Mouse (Mus musculus) lung, postnatal 0 days (tissue): ENCODE results near the gene Zmynd8. TPM values are rescaled to one million over a fixed set of nuclear protein-coding genes. Genes with fewer than 3 reads are reported as not detected.

Experiments
- ATAC-seq: fragments of 200-750 bp; cut with Nextera tagmentation; 2 replicates; pipeline ENCODE4 v1.8.0; 2017; ENCODE audit warnings: moderate library complexity
- DNase-seq: peaks from one replicate; pipeline ENCODE4 v3.0.0-alpha.2; 2016; ENCODE audit warnings: low spot score
- H3K27ac ChIP-seq: fragments of 300-500 bp; sonication (generic); 2 replicates; pipeline ENCODE4 v1.5.1; 2014; ENCODE audit warnings: antibody characterized with exemption, mild to moderate bottlenecking, low read length, mixed read lengths
- H3K27me3 ChIP-seq: fragments of 300-500 bp; sonication (generic); replicated peaks from 2 replicates; pipeline ENCODE4 v1.6.1; 2014; ENCODE audit warnings: low read length, mixed read lengths; ENCODE audit not compliant: insufficient read depth
- H3K36me3 ChIP-seq: fragments of 300-500 bp; sonication (generic); 2 replicates; pipeline ENCODE4 v1.6.1; 2014; ENCODE audit warnings: low read length, mixed read lengths; ENCODE audit not compliant: insufficient read depth
- H3K4me1 ChIP-seq: fragments of 300-500 bp; sonication (generic); 2 replicates; pipeline ENCODE4 v1.6.1; 2014; ENCODE audit warnings: antibody characterized with exemption, low read depth, low read length, mixed read lengths; ENCODE audit not compliant: insufficient read depth
- H3K4me2 ChIP-seq: fragments of 300-500 bp; sonication (generic); replicated peaks from 2 replicates; pipeline ENCODE4 v1.6.1; 2014; ENCODE audit warnings: low read depth, mild to moderate bottlenecking, low read length, moderate library complexity, mixed read lengths
- H3K4me3 ChIP-seq: fragments of 300-500 bp; sonication (generic); 2 replicates; pipeline ENCODE4 v1.5.1; 2014; ENCODE audit warnings: low read depth, low read length
- H3K9ac ChIP-seq: fragments of 300-500 bp; sonication (generic); replicated peaks from 2 replicates; pipeline ENCODE4 v1.6.1; 2014; ENCODE audit warnings: low read depth, mild to moderate bottlenecking
- H3K9me3 ChIP-seq: fragments of 300-500 bp; sonication (generic); 2 replicates; pipeline ENCODE4 v1.6.1; 2016; ENCODE audit warnings: low read length, mixed read lengths
- CTCF ChIP-seq: IDR thresholded peaks from 2 replicates; pipeline ENCODE4 v1.5.1; 2016; ENCODE audit warnings: antibody characterized with exemption, mild to moderate bottlenecking
- EP300 ChIP-seq: IDR thresholded peaks from 2 replicates; pipeline ENCODE4 v1.6.1; 2016; ENCODE audit warnings: antibody characterized with exemption, mild to moderate bottlenecking, control low read depth
- WGBS: fragments of 180-500 bp; shearing (Covaris S2); extraction: QIAGEN DNeasy Blood & Tissue Kit; methylation state at CpG from one replicate; pipeline ENCODE4 v1.1.7; 2014; 5-methylcytosine and 5-hydroxymethylcytosine counted together
- polyA plus RNA-seq: library from polyadenylated mRNA; unstranded; fragments of >200 nt; fragmentation: Nextera tagmentation; extraction: Ambion mirVana; gene quantifications from 2 replicates; pipeline ENCODE4 v1.2.1, GENCODE M21; 2015

Gene Zmynd8
- polyA plus RNA-seq, 1 experiment from 2014 or later = 32.1 TPM

GRCm38 (mm10) chr2:165748426-165748825, 150.4 kb downstream of the Zmynd8 start:
- no peak for TF ChIP-seq CTCF
- TF ChIP-seq EP300 = no peak
- Histone ChIP-seq H3K4me3 (no peak overlapping the region), H3K4me1 (no peaks in the 10 kb centered on the region), H3K9ac (no peak overlapping the region), H3K4me2 (no peak overlapping the region), H3K9me3 (no peaks in the 10 kb centered on the region), H3K36me3 (no peaks in the 10 kb centered on the region), H3K27ac (no peak overlapping the region), H3K27me3 (no peaks in the 10 kb centered on the region)
- WGBS = 20% methylated on average over 11 of the region's 11 CpGs
- DNase-seq (no peak), ATAC-seq (no peak)

GRCm38 (mm10) chr2:165747975-165748374, 150.8 kb downstream of the Zmynd8 start:
- Histone ChIP-seq H3K4me2 (no peak overlapping the region), H3K27me3 (no peaks in the 10 kb centered on the region), H3K4me3 (no peak overlapping the region), H3K36me3 (no peaks in the 10 kb centered on the region), H3K27ac (no peak overlapping the region), H3K9me3 (no peaks in the 10 kb centered on the region), H3K9ac (no peak overlapping the region), H3K4me1 (no peaks in the 10 kb centered on the region)
- TF ChIP-seq CTCF (no peak), EP300 (no peak)
- DNase-seq (no peak), ATAC-seq (no peak)
- WGBS = 55% methylated on average over 7 of the region's 7 CpGs

DNA sequence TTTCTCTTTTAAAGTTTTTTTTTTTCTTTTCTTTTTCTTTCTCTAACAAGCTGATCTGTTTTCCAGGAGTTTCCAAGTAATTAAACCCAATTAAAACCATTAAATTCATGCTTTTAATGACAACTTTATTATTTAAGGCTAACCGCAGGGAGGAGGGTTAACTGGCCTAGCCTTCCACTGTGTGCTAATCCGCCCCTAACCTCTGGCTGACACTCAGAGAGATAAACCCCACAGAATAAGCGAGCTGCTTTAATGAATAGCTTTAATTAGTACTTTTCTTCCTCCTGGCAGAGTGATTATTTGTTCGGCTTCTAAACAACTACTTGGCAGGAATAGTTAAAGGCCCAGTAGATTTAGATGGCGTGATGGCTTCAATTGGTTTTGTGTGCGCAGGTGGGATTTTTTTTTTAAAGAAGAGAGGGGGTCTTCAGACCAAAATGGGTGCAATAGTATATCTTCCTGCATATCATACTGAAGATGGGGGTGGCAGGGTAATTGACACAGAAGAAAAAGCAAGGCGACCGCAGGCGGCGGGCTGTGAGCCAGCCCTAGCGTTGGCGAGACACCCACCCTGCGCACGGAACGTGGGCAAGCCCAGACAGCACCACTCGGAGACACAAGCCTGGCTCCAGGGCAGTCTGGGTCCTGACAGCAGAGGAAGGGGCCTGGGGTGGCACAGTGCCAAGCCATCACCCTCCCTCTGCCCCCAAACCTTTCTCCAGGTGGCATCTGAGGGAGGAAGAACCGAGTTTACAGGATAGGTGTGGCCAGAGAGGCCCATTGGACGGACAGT, 153.3 kb downstream of the Zmynd8 start:
- WGBS = 76% methylated on average over 18 of the region's 18 CpGs
- H3K36me3 ChIP-seq = no peaks in the 10 kb centered on the region
- H3K4me3 ChIP-seq = no peak overlapping the region
- ATAC-seq = no peak
- H3K27ac ChIP-seq = no peak overlapping the region
- H3K9ac ChIP-seq = no peak overlapping the region
- no peak overlapping the region for H3K4me2 ChIP-seq
- TF ChIP-seq EP300 (no peak), CTCF (no peak)
- no peak for DNase-seq
- H3K27me3 ChIP-seq = no peaks in the 10 kb centered on the region
- no peaks in the 10 kb centered on the region for H3K4me1 ChIP-seq
- H3K9me3 ChIP-seq = no peaks in the 10 kb centered on the region

DNA sequence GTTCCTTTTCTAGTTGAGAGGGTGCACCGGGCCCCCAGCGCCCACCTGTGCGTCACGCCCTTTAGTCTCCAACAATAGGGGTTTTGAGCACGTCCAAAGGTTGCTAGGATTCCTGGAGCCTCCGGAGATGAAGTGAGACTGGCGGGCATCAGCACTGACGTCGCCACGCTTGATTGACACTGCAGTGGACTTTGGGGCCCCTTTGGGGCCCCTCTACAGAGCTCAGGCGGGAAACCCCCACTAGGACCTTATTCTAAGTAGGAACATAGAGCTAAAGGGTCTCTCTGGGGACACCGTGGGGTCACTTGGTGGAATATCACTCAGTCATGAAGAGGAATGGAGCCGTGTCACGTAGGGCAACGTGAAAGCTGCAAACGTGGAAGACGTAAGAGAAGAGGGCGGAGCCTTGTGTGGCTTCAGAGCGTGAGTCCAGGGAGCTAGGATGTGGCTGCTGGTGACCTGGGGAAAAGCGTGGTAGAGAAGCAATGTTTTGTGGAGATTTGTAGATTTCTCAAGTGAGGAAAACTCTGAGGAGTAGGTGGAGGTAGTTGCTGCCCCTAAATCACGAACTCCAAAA, 156.5 kb downstream of the Zmynd8 start:
- Histone ChIP-seq H3K9ac (no peak overlapping the region), H3K4me2 (no peak overlapping the region), H3K27ac (no peak overlapping the region), H3K9me3 (no peaks in the 10 kb centered on the region), H3K4me1 (no peaks in the 10 kb centered on the region), H3K36me3 (no peaks in the 10 kb centered on the region), H3K4me3 (no peak overlapping the region), H3K27me3 (no peaks in the 10 kb centered on the region)
- ATAC-seq (no peak), DNase-seq (no peak)
- no peak for TF ChIP-seq EP300
- TF ChIP-seq CTCF = no peak
- WGBS = 40% methylated on average over 21 of the region's 21 CpGs

GRCm38 (mm10) chr2:165741526-165742050, 157.2 kb downstream of the Zmynd8 start:
- Histone ChIP-seq H3K36me3 (no peaks in the 10 kb centered on the region), H3K9me3 (no peaks in the 10 kb centered on the region), H3K4me1 (no peaks in the 10 kb centered on the region), H3K4me2 (no peak overlapping the region), H3K27me3 (no peaks in the 10 kb centered on the region), H3K9ac (no peak overlapping the region), H3K27ac (no peak overlapping the region), H3K4me3 (no peak overlapping the region)
- WGBS = 37% methylated on average over 11 of the region's 11 CpGs
- DNase-seq = no peak
- ATAC-seq = no peak
- TF ChIP-seq CTCF (no peak), EP300 (no peak)

- H3K4me1 ChIP-seq = no peaks in the 10 kb centered on the region
- H3K9ac ChIP-seq = no peak overlapping the region
- H3K4me2 ChIP-seq = no peak overlapping the region
- no peak for DNase-seq
- no peaks in the 10 kb centered on the region for H3K36me3 ChIP-seq
- H3K27ac ChIP-seq = no peak overlapping the region
- H3K4me3 ChIP-seq = no peak overlapping the region
- no peaks in the 10 kb centered on the region for H3K27me3 ChIP-seq
- no peaks in the 10 kb centered on the region for H3K9me3 ChIP-seq
- TF ChIP-seq EP300 (no peak), CTCF (no peak)
- no peak for ATAC-seq
- 8% methylated on average over 9 of the region's 9 CpGs for WGBS
These were observed 157.8 kb downstream of the Zmynd8 start for GRCm38 (mm10) chr2:165740982-165741381.
